Mouse (Mus musculus) forebrain, embryonic 16.5 days (tissue): Measurements from ENCODE around the gene Col5a1. TPM values are rescaled to one million over a fixed set of nuclear protein-coding genes. Genes with fewer than 3 reads are reported as not detected.

Source experiments
- ATAC-seq: fragments of 200-750 bp; cut with Nextera tagmentation; 2 replicates; pipeline ENCODE4 v1.8.0; 2017; ENCODE audit warnings: mild to moderate bottlenecking, moderate library complexity
- H3K27ac ChIP-seq: fragments of 300-500 bp; sonication (generic); 2 replicates; pipeline ENCODE4 v1.5.1; 2014; ENCODE audit warnings: low read length, control low read depth
- H3K27me3 ChIP-seq: fragments of 300-500 bp; sonication (generic); replicated peaks from 2 replicates; pipeline ENCODE4 v1.6.1; 2014; ENCODE audit warnings: low read length; ENCODE audit not compliant: control insufficient read depth, insufficient read depth
- H3K36me3 ChIP-seq: fragments of 300-500 bp; sonication (generic); 2 replicates; pipeline ENCODE4 v1.6.1; 2014; ENCODE audit not compliant: control insufficient read depth, insufficient read depth
- H3K4me1 ChIP-seq: fragments of 300-500 bp; sonication (generic); replicated peaks from 2 replicates; pipeline ENCODE4 v1.6.1; 2014; ENCODE audit warnings: low read length; ENCODE audit not compliant: control insufficient read depth, insufficient read depth
- H3K4me2 ChIP-seq: fragments of 300-500 bp; sonication (generic); 2 replicates; pipeline ENCODE4 v1.6.1; 2014; ENCODE audit warnings: mild to moderate bottlenecking, low read length, control low read depth
- H3K4me3 ChIP-seq: fragments of 300-500 bp; sonication (generic); replicated peaks from 2 replicates; pipeline ENCODE4 v1.5.1; 2014; ENCODE audit warnings: mild to moderate bottlenecking, low read length, control low read depth
- H3K9ac ChIP-seq: fragments of 300-500 bp; sonication (generic); replicated peaks from 2 replicates; pipeline ENCODE4 v1.6.1; 2014; ENCODE audit warnings: low read depth, low read length, control low read depth
- H3K9me3 ChIP-seq: fragments of 300-500 bp; sonication (generic); 2 replicates; pipeline ENCODE4 v1.6.1; 2016; ENCODE audit warnings: low read length; ENCODE audit not compliant: control insufficient read depth
- WGBS: fragments of 180-500 bp; shearing (Covaris S2); extraction: QIAGEN DNeasy Blood & Tissue Kit; methylation state at CpG from one replicate; pipeline ENCODE4 v1.1.7; 2014; 5-methylcytosine and 5-hydroxymethylcytosine counted together
- polyA plus RNA-seq: library from polyadenylated mRNA; unstranded; fragments of >200 nt; fragmentation: Nextera tagmentation; extraction: Ambion mirVana; gene quantifications from 2 replicates; pipeline ENCODE4 v1.2.1, GENCODE M21; 2015

Gene Col5a1
- polyA plus RNA-seq, 1 experiment from 2014 or later, result 4.8 TPM

DNA sequence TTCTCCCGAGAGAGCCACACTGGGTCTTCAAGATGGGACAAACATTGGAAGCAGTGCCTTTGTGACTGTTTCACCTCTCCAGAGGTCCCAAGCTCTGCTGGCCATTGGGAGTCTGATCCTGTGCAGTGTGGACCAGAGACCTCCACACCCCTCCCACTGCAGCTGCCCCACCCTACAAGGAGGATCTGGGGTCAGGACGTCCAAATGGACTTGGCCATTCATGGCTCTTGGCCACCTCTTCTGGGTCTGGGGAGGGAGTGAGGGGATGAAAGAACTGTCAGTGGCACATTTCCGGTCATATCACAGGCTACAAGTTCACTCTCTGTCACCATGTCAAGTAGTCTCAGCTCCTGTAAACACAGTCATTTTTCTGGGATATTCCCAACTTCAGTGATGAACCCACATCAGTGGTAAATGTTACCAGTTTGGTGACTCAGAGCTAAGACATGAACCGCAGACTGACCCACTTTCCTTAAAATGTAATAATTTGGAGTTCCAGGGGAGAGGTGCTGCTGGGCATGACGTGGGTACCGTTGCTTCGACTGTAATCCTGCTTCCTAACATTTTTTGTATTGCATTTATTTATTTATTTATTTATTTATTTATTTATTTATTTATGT lies 5.8 kb downstream of the Col5a1 start:
- Histone ChIP-seq H3K9ac (no peak overlapping the region), H3K4me2 (no peak overlapping the region), H3K9me3 (no peaks in the 10 kb centered on the region), H3K4me1 (peaks cover 9% of the 10 kb centered on the region), H3K27me3 (0 out of 2 replicates have a peak, but pooled peaks cover 5% of the 10 kb centered on the region), H3K27ac (no peak overlapping the region), H3K36me3 (no peaks in the 10 kb centered on the region), H3K4me3 (no peak overlapping the region)
- WGBS, result 88% methylated on average over 7 of the region's 7 CpGs
- ATAC-seq, result no peak

GRCm38 (mm10) chr2:27893015-27893414 lies 6.8 kb downstream of the Col5a1 start:
- WGBS, result 96% methylated on average over 12 of the region's 12 CpGs
- Histone ChIP-seq H3K4me2 (no peak overlapping the region), H3K4me1 (peaks cover 3% of the 10 kb centered on the region; the same call in 1 of the 2 replicates), H3K9me3 (no peaks in the 10 kb centered on the region), H3K27me3 (0 out of 2 replicates have a peak, but pooled peaks cover 3% of the 10 kb centered on the region), H3K9ac (no peak overlapping the region), H3K4me3 (no peak overlapping the region), H3K36me3 (no peaks in the 10 kb centered on the region), H3K27ac (no peak overlapping the region)
- ATAC-seq, result no peak

DNA sequence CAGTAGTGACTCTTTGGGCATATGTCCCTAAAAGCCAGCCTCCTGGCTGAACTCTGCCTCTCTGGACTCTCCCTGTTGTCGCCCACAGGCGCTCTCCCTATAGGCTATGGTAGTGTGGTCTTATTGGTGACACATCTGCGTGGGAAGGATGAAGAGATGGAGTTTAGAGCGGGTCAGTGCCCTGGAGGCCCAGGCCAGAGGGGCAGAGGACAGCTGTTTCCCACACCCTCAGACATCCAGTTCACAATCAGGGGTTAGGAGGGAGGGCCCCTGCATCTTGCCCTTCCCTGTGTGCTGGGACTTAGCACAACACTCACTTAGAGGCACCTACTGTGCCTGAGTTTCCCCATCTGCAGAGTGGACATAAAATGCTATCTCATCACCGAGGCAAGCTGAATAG lies 8.8 kb downstream of the Col5a1 start:
- 89% methylated on average over 5 of the region's 5 CpGs for WGBS

DNA sequence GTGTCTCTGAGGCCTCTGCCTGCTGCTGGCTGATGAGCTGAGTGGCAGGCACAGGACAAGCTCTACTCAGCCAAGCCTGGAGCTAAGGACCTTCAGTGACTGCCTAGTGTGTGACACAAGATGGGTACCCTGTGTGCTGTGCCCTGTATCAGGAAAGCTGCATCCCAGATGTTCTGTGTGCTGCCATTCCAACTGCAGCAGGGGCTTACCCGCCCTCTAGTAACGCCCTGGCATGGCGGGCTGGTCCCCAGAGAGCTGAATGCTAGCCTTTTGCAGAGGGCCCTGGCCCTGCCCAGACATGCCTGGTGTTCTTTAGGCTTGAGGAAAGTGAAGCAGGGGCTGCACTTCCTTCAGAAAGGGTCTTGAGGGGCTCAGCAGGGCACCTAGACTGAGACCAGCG lies 9.4 kb downstream of the Col5a1 start:
- H3K4me2 ChIP-seq, result no peak overlapping the region
- no peak overlapping the region for H3K27ac ChIP-seq
- no peaks in the 10 kb centered on the region for H3K9me3 ChIP-seq
- no peaks in the 10 kb centered on the region for H3K4me1 ChIP-seq
- no peak for ATAC-seq
- WGBS, result 83% methylated on average over 4 of the region's 4 CpGs
- H3K9ac ChIP-seq, result no peak overlapping the region
- no peaks in the 10 kb centered on the region for H3K36me3 ChIP-seq
- H3K4me3 ChIP-seq, result no peak overlapping the region
- no peaks in the 10 kb centered on the region for H3K27me3 ChIP-seq

More for the DNA sequence above, 8.8 kb downstream of the Col5a1 start:
- no peak for ATAC-seq
- Histone ChIP-seq H3K4me3 (no peak overlapping the region), H3K36me3 (no peaks in the 10 kb centered on the region), H3K4me1 (no peaks in the 10 kb centered on the region), H3K9ac (no peak overlapping the region), H3K9me3 (no peaks in the 10 kb centered on the region), H3K27me3 (no peaks in the 10 kb centered on the region), H3K4me2 (no peak overlapping the region), H3K27ac (no peak overlapping the region)

DNA sequence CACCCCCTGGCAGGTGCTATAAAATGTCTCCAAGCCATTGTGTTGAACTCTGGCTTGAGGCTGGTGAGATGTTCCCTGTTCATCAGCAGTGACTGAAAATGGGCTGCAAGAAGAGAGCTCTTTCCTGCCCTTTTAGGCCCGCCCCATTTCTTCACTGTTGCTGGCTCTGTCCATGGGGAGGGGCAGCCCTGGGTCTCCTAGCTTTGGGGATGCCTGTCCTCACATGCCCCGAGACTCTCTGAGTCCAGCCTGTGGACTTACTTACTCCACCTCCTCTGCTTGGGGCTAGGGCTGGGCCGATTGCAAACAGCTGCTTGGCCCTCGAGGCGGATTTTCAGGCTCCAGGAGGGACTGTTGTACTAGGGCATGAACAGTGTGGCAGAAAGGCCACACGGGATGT lies 10.9 kb downstream of the Col5a1 start:
- no peak for ATAC-seq
- Histone ChIP-seq H3K27ac (no peak overlapping the region), H3K4me1 (0 out of 2 replicates have a peak, but pooled peaks cover under 1% of the 10 kb centered on the region), H3K27me3 (no peaks in the 10 kb centered on the region), H3K4me2 (no peak overlapping the region), H3K36me3 (no peaks in the 10 kb centered on the region), H3K4me3 (no peak overlapping the region), H3K9me3 (no peaks in the 10 kb centered on the region), H3K9ac (no peak overlapping the region)
- 77% methylated on average over 6 of the region's 6 CpGs for WGBS

GRCm38 (mm10) chr2:27899894-27900293 lies 13.7 kb downstream of the Col5a1 start:
- H3K4me1 ChIP-seq, result 0 out of 2 replicates have a peak, but pooled peaks cover 3% of the 10 kb centered on the region
- no peaks in the 10 kb centered on the region for H3K36me3 ChIP-seq
- no peak overlapping the region for H3K9ac ChIP-seq
- H3K27ac ChIP-seq, result no peak overlapping the region
- H3K4me3 ChIP-seq, result no peak overlapping the region
- H3K4me2 ChIP-seq, result no peak overlapping the region
- no peak for ATAC-seq
- no peaks in the 10 kb centered on the region for H3K9me3 ChIP-seq
- H3K27me3 ChIP-seq, result no peaks in the 10 kb centered on the region
- 69% methylated on average over 3 of the region's 3 CpGs for WGBS

DNA sequence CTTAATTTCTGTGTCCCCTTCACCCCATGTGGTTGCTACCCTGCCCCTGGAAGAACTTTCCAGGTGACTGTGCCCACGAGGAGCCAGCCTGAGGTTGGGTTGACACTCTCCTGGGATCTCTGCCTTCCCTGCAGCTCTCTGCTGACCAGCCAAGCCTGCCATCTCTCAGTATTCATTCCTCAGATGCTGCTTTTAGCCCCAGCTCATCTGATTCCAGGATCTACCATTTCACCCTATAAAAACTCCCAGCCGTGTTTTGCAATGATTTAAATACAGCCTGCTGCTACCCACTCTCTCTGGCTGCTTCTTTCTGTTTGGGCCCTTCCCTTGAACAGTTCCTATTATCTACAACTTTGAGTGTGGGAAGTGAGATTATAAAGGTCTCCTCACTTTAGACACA lies 14.9 kb downstream of the Col5a1 start:
- Histone ChIP-seq H3K4me1 (0 out of 2 replicates have a peak, but pooled peaks cover 3% of the 10 kb centered on the region), H3K4me3 (no peak overlapping the region), H3K36me3 (no peaks in the 10 kb centered on the region), H3K27me3 (no peaks in the 10 kb centered on the region), H3K4me2 (no peak overlapping the region), H3K27ac (no peak overlapping the region), H3K9me3 (no peaks in the 10 kb centered on the region), H3K9ac (no peak overlapping the region)
- ATAC-seq, result no peak
- WGBS, result 66% methylated on average over 2 of the region's 2 CpGs

DNA sequence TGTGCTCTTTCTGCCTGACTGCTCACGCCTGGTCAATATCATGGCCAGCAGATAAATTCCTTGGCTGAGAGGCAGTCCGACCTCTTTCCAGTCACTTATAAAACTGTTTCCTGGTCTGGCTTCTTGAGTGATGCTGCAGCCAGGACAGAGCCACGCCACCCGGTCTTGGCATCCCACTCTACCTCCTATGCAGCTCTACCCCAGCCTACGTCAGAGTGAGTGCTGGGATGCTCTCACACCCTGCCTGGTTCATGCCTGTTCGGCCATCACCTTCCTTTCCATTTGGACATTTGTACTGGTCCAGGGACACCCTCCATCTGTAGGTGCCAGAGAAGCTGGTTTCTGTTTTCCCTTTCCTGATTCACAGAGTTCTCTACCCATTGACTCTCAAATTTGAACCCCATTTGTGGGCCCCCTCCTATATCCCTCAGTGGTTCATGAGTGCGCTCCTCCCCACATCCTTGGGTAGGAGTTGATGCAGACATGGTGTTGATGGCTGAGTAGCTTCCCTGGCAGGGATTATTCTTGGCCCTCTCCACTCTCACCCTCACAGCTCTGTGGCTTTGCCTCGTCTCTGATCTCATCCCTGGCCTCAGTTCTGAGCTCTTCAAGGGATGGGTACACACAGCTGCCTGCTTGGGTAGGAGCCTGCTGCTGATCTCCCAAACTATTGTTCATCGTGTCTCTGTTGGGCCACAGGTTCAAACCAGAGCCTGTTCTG lies 15.5 kb downstream of the Col5a1 start:
- Histone ChIP-seq H3K4me1 (0 out of 2 replicates have a peak, but pooled peaks cover 3% of the 10 kb centered on the region), H3K9ac (no peak overlapping the region), H3K9me3 (no peaks in the 10 kb centered on the region), H3K36me3 (no peaks in the 10 kb centered on the region), H3K27ac (no peak overlapping the region), H3K4me2 (no peak overlapping the region), H3K4me3 (no peak overlapping the region), H3K27me3 (no peaks in the 10 kb centered on the region)
- 73% methylated on average over 9 of the region's 9 CpGs for WGBS
- no peak for ATAC-seq

- no peaks in the 10 kb centered on the region for H3K9me3 ChIP-seq
- H3K4me1 ChIP-seq, result 0 out of 2 replicates have a peak, but pooled peaks cover 3% of the 10 kb centered on the region
- ATAC-seq, result no peak
- no peak overlapping the region for H3K27ac ChIP-seq
- H3K27me3 ChIP-seq, result no peaks in the 10 kb centered on the region
- no peak overlapping the region for H3K4me2 ChIP-seq
- H3K36me3 ChIP-seq, result no peaks in the 10 kb centered on the region
- H3K4me3 ChIP-seq, result no peak overlapping the region
- H3K9ac ChIP-seq, result no peak overlapping the region
- WGBS, result 50% methylated on average over 3 of the region's 3 CpGs
Measured at GRCm38 (mm10) chr2:27902318-27902717, 16.1 kb downstream of the Col5a1 start.
